Mouse (Mus musculus) CD8-positive naive resting alpha-beta T cell, adult 2 months (primary cell): ENCODE data around the gene Phactr1.

Experiments
- DNase-seq, 2 experiments: peaks; one replicate each; pipeline ENCODE4 v3.0.0; 2022; ENCODE audit warnings: low read depth in 2 of 2, low spot score in 2 of 2

Gene Phactr1

GRCm38 (mm10) chr13:43104496-43104895 lies 424.1 kb downstream of the Phactr1 start:
- no peak for DNase-seq

- no peak for DNase-seq
These were observed 431.9 kb downstream of the Phactr1 start for GRCm38 (mm10) chr13:43112280-43112679.

GRCm38 (mm10) chr13:43112707-43113106 lies 432.3 kb downstream of the Phactr1 start:
- no peak for DNase-seq

GRCm38 (mm10) chr13:43113141-43113540 lies 432.7 kb downstream of the Phactr1 start:
- no peak for DNase-seq

- no peak for DNase-seq
These were observed 442.1 kb downstream of the Phactr1 start for GRCm38 (mm10) chr13:43122306-43123070.

- DNase-seq, result no peak
These were observed 443.7 kb downstream of the Phactr1 start for GRCm38 (mm10) chr13:43123895-43124682.

GRCm38 (mm10) chr13:43124683-43125074 lies 444.3 kb downstream of the Phactr1 start:
- no peak for DNase-seq

- DNase-seq, result no peak
These were observed 449.7 kb downstream of the Phactr1 start for GRCm38 (mm10) chr13:43130161-43130560.

GRCm38 (mm10) chr13:43131741-43132191 lies 451.3 kb downstream of the Phactr1 start:
- DNase-seq, result no peak

- no peak for DNase-seq
These were observed 452.4 kb downstream of the Phactr1 start for GRCm38 (mm10) chr13:43132859-43133258.

- no peak for DNase-seq
These were observed 453.0 kb downstream of the Phactr1 start for GRCm38 (mm10) chr13:43133400-43133799.

- DNase-seq, result no peak
These were observed 454.0 kb downstream of the Phactr1 start for GRCm38 (mm10) chr13:43134468-43134867.

GRCm38 (mm10) chr13:43144720-43145418 lies 464.4 kb downstream of the Phactr1 start:
- DNase-seq, result no peak

GRCm38 (mm10) chr13:43146515-43147258 lies 466.3 kb downstream of the Phactr1 start:
- no peak for DNase-seq

- no peak for DNase-seq
These were observed 468.3 kb downstream of the Phactr1 start for GRCm38 (mm10) chr13:43148692-43149091.

- no peak for DNase-seq
These were observed 469.2 kb downstream of the Phactr1 start for GRCm38 (mm10) chr13:43149661-43150060.

GRCm38 (mm10) chr13:43152005-43152520 lies 471.6 kb downstream of the Phactr1 start:
- no peak for DNase-seq

GRCm38 (mm10) chr13:43157370-43157769 lies 476.9 kb downstream of the Phactr1 start:
- DNase-seq, result no peak

- no peak for DNase-seq
These were observed 477.9 kb downstream of the Phactr1 start for GRCm38 (mm10) chr13:43158281-43158680.

- DNase-seq, result no peak
These were observed 479.0 kb downstream of the Phactr1 start for GRCm38 (mm10) chr13:43159429-43159828.

GRCm38 (mm10) chr13:43167721-43168120 lies 487.3 kb downstream of the Phactr1 start:
- no peak for DNase-seq
